Mouse (Mus musculus): Measurements from ENCODE around the gene Cdh26.

GRCm38 (mm10) chr2:178457414-178457813 lies 27.1 kb downstream of the Cdh26 start:
- TF ChIP-seq CTCF (conservative IDR thresholded peaks at IDR 0.05; ENCODE audit: low read length) (no peak), POU5F1 (IDR thresholded peaks at IDR 0.05; ENCODE audit: borderline replicate concordance, low read length) (no peak)
